Comparison of ENCODE assay signal across 32 mouse cellular contexts in the genomic region with DNA sequence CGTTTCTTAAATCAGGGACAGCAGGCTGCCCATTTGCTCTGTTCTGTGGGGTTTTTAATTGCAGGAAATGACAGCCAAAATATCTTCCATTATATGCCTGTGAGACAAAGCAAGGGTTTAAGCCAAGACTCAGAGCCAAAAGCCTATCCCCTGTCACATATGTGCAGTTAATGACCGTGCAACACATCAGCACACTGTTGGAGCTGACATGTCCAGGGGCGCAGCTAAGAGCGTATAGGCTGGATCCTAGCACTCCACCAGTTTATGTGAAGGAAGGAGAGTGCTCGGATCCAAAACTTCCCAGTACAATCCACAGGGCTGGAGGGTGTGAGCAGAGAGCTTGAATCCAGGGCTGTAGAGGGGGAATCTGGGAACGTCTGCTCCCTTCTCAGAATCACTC. TPM values are rescaled to one million over a fixed set of nuclear protein-coding genes. Genes with fewer than 3 reads are reported as not detected.
DNase-seq lines count a peak whose midpoint lies in the region; ATAC-seq and TF ChIP-seq lines count a peak whose summit lies in the region.
"Had no signal": no experiment of that assay in that cellular context is flagged by ENCODE, and none has a peak within 500 bp of the region (broad histone marks: within the 10 kb centered on the region; RNA-seq: fewer than 3 reads in every experiment).

No protein-coding gene starts in this region.

- H3K27me3 ChIP-seq in forebrain, postnatal 0 days (ENCODE audit: insufficient read depth, low read length): no peaks in the 10 kb centered on the region
- no peaks in the 10 kb centered on the region for H3K27me3 ChIP-seq in forebrain, embryonic 10.5 days (ENCODE audit: poor library complexity, severe bottlenecking)
- no peaks in the 10 kb centered on the region for H3K27me3 ChIP-seq in limb, embryonic 13.5 days
- H3K27me3 ChIP-seq in limb, embryonic 10.5 days (ENCODE audit: low read depth, poor library complexity, severe bottlenecking): no peaks in the 10 kb centered on the region
- H3K27me3 ChIP-seq in limb, embryonic 15.5 days: no peaks in the 10 kb centered on the region
- H3K27me3 ChIP-seq: forebrain, embryonic 15.5 days; megakaryocyte, embryonic 14.5 days; midbrain, embryonic 13.5 days had no signal

- no peaks in the 10 kb centered on the region for H3K36me3 ChIP-seq in forebrain, postnatal 0 days (ENCODE audit: insufficient read depth)
- no peaks in the 10 kb centered on the region for H3K36me3 ChIP-seq in forebrain, embryonic 10.5 days (replicated peaks)
- H3K36me3 ChIP-seq in limb, embryonic 13.5 days: no peaks in the 10 kb centered on the region
- no peaks in the 10 kb centered on the region for H3K36me3 ChIP-seq in limb, embryonic 10.5 days
- H3K36me3 ChIP-seq in limb, embryonic 15.5 days: no peaks in the 10 kb centered on the region
- H3K36me3 ChIP-seq: forebrain, embryonic 15.5 days; heart, embryonic 12.5 days; midbrain, embryonic 13.5 days had no signal

- ATAC-seq in forebrain, postnatal 0 days: 0 out of 2 replicates have a peak, but pooled peaks have one; percentile 16
- peak; percentile 63 for ATAC-seq in limb, embryonic 13.5 days (ENCODE audit: low FRiP score, low read depth)
- peak; percentile 54 for ATAC-seq in limb, embryonic 15.5 days (ENCODE audit: insufficient number of reproducible peaks, low FRiP score, low TSS enrichment, low read depth)
- ATAC-seq: forebrain, embryonic 15.5 days; intestine, postnatal 0 days; midbrain, embryonic 13.5 days; Patski had no signal

- H3K9ac ChIP-seq in forebrain, postnatal 0 days: no peak overlapping the region
- H3K9ac ChIP-seq in limb, embryonic 13.5 days: no peak overlapping the region
- no peak overlapping the region for H3K9ac ChIP-seq in limb, embryonic 15.5 days
- H3K9ac ChIP-seq: forebrain, embryonic 15.5 days; heart, embryonic 12.5 days; liver, embryonic 14.5 days; midbrain, embryonic 13.5 days had no signal

- 0 out of 2 replicates have a peak, but pooled peaks cover 2% of the 10 kb centered on the region for H3K4me1 ChIP-seq in forebrain, postnatal 0 days (ENCODE audit: insufficient read depth)
- no peaks in the 10 kb centered on the region for H3K4me1 ChIP-seq in forebrain, embryonic 10.5 days
- H3K4me1 ChIP-seq in limb, embryonic 13.5 days: peaks cover 16% of the 10 kb centered on the region
- H3K4me1 ChIP-seq in limb, embryonic 10.5 days: no peaks in the 10 kb centered on the region
- H3K4me1 ChIP-seq in limb, embryonic 15.5 days: peaks cover 30% of the 10 kb centered on the region
- H3K4me1 ChIP-seq: megakaryocyte, embryonic 14.5 days; midbrain, embryonic 13.5 days had no signal

- no peaks in the 10 kb centered on the region for H3K9me3 ChIP-seq in forebrain, postnatal 0 days (ENCODE audit: low read length)
- H3K9me3 ChIP-seq in forebrain, embryonic 10.5 days: no peaks in the 10 kb centered on the region
- H3K9me3 ChIP-seq in limb, embryonic 13.5 days: no peaks in the 10 kb centered on the region
- H3K9me3 ChIP-seq in limb, embryonic 10.5 days (replicated peaks): no peaks in the 10 kb centered on the region
- H3K9me3 ChIP-seq in limb, embryonic 15.5 days: no peaks in the 10 kb centered on the region
- H3K9me3 ChIP-seq: forebrain, embryonic 15.5 days; heart, embryonic 12.5 days; megakaryocyte, embryonic 14.5 days had no signal

- no peak for TF ChIP-seq CTCF in forebrain, postnatal 0 days (IDR thresholded peaks at IDR 0.05; ENCODE audit: low read depth)
- no peak for TF ChIP-seq CTCF in brain, embryonic 14.5 days (IDR thresholded peaks at IDR 0.05; ENCODE audit: borderline replicate concordance, extremely low read depth, insufficient read depth, insufficient read length)

- 58% methylated on average over 6 of the region's 6 CpGs for WGBS in forebrain, postnatal 0 days
- WGBS in forebrain, embryonic 10.5 days: 89% methylated on average over 6 of the region's 6 CpGs
- WGBS in limb, embryonic 13.5 days: 64% methylated on average over 6 of the region's 6 CpGs
- 78% methylated on average over 6 of the region's 6 CpGs for WGBS in limb, embryonic 10.5 days
- 45% methylated on average over 6 of the region's 6 CpGs for WGBS in limb, embryonic 15.5 days

- no peak for DNase-seq in forebrain, postnatal 0 days
- no peak for DNase-seq in forebrain, embryonic 10.5 days (ENCODE audit: extremely low spot score, low spot score)
- no peak for DNase-seq in limb, embryonic 10.5 days (ENCODE audit: low spot score)
- DNase-seq in brain, embryonic 14.5 days (ENCODE audit: low read depth): peak; percentile 39
- no peak for DNase-seq in layer of hippocampus, adult 18-20 months (ENCODE audit: low spot score in 2 of 2)
- DNase-seq: adrenal gland, postnatal 10 days; cerebellum, adult 11-12 months; cerebellum, adult 9-11 months; embryo, embryonic 11 days; gastrocnemius, adult 2 months; heart, adult 2 months; heart, postnatal 4 days; kidney, adult 9 months; kidney, postnatal 10 days; layer of hippocampus, adult 9-11 months; liver; lung, adult 2 months; lung, postnatal 4 days; right cerebral cortex, adult 18-20 months; right cerebral cortex, postnatal 4 days; thymus, adult 18-20 months; thymus, postnatal 25 days had no signal

- no peak overlapping the region for H3K4me2 ChIP-seq in forebrain, postnatal 0 days (ENCODE audit: low read depth)
- no peak overlapping the region for H3K4me2 ChIP-seq in limb, embryonic 13.5 days (replicated peaks)
- no peak overlapping the region for H3K4me2 ChIP-seq in limb, embryonic 15.5 days
- H3K4me2 ChIP-seq: forebrain, embryonic 15.5 days; heart, embryonic 12.5 days; midbrain, embryonic 13.5 days had no signal

- no peak for TF ChIP-seq POLR2A in brain, embryonic 14.5 days (IDR thresholded peaks at IDR 0.05; ENCODE audit: borderline replicate concordance, extremely low read depth, insufficient read depth, insufficient read length, poor library complexity, severe bottlenecking)

- no peak overlapping the region for H3K27ac ChIP-seq in forebrain, postnatal 0 days (ENCODE audit: low read depth, low read length)
- no peak overlapping the region for H3K27ac ChIP-seq in forebrain, embryonic 10.5 days
- no peak overlapping the region for H3K27ac ChIP-seq in limb, embryonic 13.5 days
- H3K27ac ChIP-seq in limb, embryonic 10.5 days: no peak overlapping the region
- H3K27ac ChIP-seq in limb, embryonic 15.5 days: peak overlapping the region; percentile 66; the same call in 1 of the 2 replicates
- H3K27ac ChIP-seq: forebrain, embryonic 15.5 days; gastrocnemius, adult 2 months; heart, adult 2 months; liver, embryonic 14.5 days; midbrain, embryonic 13.5 days; stomach, postnatal 0 days had no signal

- no peak overlapping the region for H3K4me3 ChIP-seq in forebrain, postnatal 0 days (ENCODE audit: low read depth, low read length)
- no peak overlapping the region for H3K4me3 ChIP-seq in forebrain, embryonic 10.5 days
- H3K4me3 ChIP-seq in limb, embryonic 13.5 days: no peak overlapping the region
- no peak overlapping the region for H3K4me3 ChIP-seq in limb, embryonic 10.5 days
- H3K4me3 ChIP-seq in limb, embryonic 15.5 days: no peak overlapping the region
- H3K4me3 ChIP-seq: forebrain, embryonic 15.5 days; gastrocnemius, adult 2 months; heart, adult 2 months; heart, embryonic 12.5 days; megakaryocyte, embryonic 14.5 days; midbrain, embryonic 13.5 days had no signal

RNA-seq across cellular contexts. Expression of gene Pik3r4, which starts 57.9 kb away (rescaled TPM):
- 19.1 and 20.8 TPM in 2 replicates for total RNA-seq in forebrain, postnatal 0 days (2014; rRNA removed)
- polyA plus RNA-seq in forebrain, postnatal 0 days (2015; fragmentation: Nextera tagmentation; extraction: Ambion mirVana): 11.2 and 12.9 TPM in 2 replicates
- 22.7 and 24.2 TPM in 2 replicates for polyA plus RNA-seq in forebrain, embryonic 10.5 days (2016; fragmentation: Nextera tagmentation; extraction: Ambion mirVana)
- 22.5 and 22.7 TPM in 2 replicates for polyA plus RNA-seq in limb, embryonic 13.5 days (2015; fragmentation: Nextera tagmentation; extraction: Ambion mirVana)
- polyA plus RNA-seq in limb, embryonic 10.5 days (2016; fragmentation: Nextera tagmentation; extraction: Ambion mirVana): 23.7 and 26.6 TPM in 2 replicates
- 17.0 and 23.5 TPM in 2 replicates for polyA plus RNA-seq in brain, embryonic 14.5 days (2012; rRNA removed)
- 17.0 and 20.5 TPM in 2 replicates for polyA plus RNA-seq in limb, embryonic 15.5 days (2015; fragmentation: Nextera tagmentation; extraction: Ambion mirVana)
- 10 to 100 TPM; 43.1 to 46.8 TPM for total RNA-seq in layer of hippocampus, adult 18-20 months (2021)
